Mouse (Mus musculus) lung, adult 10 weeks (tissue): ENCODE data around the gene Acy3. TPM values are rescaled to one million over a fixed set of nuclear protein-coding genes. Genes with fewer than 3 reads are reported as not detected.

Experiments
- polyA plus RNA-seq: library from polyadenylated mRNA; stranded (reverse); fragments of 350-450 nt; fragmentation: Illumina TruSeq; extraction: RNeasy Lipid Tissue Mini Kit (QIAGEN cat#74804); gene quantifications from one replicate; pipeline ENCODE4 v1.2.3, GENCODE M21; 2014; ENCODE audit warnings: low read depth, low replicate concordance; ENCODE audit not compliant: insufficient read depth

Gene Acy3
- 10.1 TPM for polyA plus RNA-seq

DNA sequence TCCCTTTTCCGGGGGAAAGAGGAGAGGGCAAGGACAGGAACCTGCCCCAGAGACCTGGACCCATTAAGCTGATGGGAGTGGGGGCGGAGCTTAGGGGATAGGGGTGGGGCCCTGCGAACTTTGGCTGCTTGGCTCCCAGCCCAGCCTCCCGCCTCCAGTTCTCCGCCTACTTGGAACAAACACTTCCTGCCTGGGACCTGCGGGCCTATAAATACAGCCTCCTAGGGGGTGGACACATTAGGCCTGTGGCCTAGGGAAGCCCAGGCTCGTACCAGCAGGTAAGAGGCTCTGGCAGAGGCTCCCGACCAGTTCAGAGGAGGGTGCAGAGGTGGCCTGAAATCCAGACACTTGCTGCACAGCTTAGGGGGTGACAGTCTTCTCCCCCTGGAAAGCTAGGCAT lies at the start of gene Acy3:
Gene Acy3, plus strand, starts transcription at position 237 of the 400 bp plus-strand sequence.

DNA sequence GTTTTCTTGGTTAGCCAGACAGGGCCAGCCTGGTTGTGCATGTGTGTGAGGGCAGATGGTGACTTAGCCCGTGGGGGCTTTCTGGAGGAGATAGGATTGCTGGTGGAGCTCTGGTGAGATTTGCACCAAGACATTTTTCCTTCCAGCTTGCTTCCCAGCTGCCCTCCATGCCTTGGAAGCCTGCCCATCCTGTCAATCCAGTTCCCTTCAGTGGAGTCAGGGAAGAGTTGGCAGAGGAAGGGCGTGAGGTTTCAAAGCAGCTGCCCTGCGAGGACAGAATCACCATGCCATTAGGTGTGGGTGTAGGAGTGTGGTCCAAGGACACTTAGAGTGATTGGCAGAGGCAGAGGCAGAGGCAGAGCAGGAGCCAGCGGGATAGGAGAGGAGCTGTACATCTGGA lies 27.9 kb upstream of the Acy3 start, which contains the start of gene Aldh3b3:
Gene Aldh3b3, plus strand, starts transcription at position 176 of the 400 bp plus-strand sequence.

DNA sequence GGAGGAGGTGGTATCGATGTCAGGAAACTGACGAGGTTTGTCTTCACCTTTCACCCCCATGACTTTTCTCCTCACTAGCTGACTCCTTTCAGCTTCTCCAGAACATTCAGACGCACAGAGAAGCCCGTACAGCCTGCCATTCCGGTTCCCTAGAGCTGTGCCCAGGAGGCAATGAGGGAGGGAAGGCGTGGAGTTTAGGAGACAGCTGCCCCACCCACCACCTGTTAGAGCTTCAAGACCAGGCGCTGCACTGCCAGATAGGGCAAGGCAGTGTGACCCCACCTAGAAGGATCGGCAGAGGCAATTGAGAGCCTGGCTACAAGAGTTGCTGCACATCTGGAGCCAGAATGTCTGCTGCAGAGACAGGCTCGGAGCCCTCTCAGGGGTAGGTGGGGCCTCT lies 14.1 kb upstream of the Acy3 start, which contains the start of gene Aldh3b2:
Gene Aldh3b2, plus strand, starts transcription at position 100 of the 400 bp plus-strand sequence.

DNA sequence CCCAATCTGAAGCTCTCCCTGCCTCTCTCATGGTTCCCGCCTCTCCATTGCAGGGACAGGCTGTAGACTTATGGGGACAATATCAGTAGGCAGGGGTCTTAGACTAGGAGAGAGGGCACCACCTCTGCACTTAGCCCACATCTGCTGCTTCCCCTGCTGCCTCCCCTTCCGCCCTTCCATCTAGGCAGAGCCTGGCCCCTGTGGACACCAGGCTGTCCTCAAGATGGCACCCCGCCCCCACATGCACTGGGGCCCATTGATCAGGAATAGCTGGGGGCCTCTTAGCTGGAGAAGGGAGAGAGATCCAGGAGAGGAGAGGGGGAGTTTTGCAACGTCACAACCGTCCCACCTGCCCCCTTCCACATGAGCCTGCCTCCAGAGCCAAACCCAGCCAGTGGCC lies 6.0 kb downstream of the Acy3 start, which contains the start of gene Tbx10:
Gene Tbx10, plus strand, starts transcription at position 337 of the 400 bp plus-strand sequence.

DNA sequence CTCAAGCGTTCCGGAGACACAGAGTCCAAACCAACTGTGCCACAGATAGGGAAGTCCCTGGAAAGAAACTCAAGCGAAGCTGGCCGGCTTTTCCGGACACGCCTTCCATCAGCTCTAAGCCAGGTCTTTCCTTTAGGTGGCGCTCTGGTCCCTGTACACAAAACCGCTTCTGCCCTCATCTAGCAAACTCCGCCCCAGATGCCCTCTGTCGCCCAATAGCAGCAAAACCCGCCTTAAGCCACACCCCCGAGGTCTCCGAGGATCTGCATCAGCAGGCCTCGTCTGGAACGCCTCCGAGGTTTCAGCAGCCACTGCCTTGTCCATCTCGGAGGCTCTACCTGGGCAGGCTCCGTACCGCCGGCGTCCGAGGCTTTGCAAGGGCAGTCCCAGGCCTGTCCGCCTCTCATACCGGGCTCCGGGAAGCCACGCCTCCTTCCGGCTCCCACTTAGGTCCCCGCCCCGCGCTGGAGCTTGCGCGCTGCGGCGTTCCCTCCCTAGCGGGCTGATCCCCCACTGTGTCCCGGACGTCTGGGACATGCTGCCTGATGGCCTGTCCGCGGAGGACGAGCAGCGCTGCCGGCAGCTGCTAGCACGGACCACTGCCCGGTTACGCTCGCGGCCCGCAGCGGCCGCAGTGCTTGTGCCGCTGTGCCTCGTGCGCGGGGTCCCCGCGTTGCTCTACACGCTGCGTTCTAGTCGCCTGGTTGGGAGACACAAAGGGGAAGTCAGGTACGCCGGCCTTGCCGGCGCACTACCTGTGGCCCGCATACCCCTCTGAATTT lies 13.9 kb downstream of the Acy3 start, which contains the start of the genes Nudt8 and Gm49405:
Gene Nudt8, plus strand, starts transcription at position 462 of the 782 bp plus-strand sequence.
Gene Gm49405, plus strand, starts transcription at position 508 of the 782 bp plus-strand sequence.

DNA sequence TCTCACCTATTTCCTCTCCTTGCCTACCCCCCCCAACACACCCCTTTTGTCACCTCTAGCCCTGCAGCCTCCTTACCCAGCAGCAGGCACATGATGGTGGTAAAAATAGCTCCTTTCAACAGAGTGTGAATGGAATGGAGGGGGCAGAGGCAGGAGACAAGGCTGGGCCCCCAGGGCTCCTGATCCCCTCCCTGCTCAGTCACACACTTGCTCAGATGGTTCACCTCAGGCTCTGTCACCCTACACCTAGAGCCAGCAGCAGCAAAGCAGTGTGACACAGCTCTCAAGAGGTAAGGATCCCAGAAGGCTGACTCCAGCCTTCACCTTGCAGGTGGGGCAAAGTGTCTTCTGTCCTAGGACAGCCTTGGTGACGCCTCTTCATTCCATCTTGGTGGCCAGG lies 16.7 kb downstream of the Acy3 start, which contains the start of gene Doc2g:
Gene Doc2g, plus strand, starts transcription at position 202 of the 400 bp plus-strand sequence.

DNA sequence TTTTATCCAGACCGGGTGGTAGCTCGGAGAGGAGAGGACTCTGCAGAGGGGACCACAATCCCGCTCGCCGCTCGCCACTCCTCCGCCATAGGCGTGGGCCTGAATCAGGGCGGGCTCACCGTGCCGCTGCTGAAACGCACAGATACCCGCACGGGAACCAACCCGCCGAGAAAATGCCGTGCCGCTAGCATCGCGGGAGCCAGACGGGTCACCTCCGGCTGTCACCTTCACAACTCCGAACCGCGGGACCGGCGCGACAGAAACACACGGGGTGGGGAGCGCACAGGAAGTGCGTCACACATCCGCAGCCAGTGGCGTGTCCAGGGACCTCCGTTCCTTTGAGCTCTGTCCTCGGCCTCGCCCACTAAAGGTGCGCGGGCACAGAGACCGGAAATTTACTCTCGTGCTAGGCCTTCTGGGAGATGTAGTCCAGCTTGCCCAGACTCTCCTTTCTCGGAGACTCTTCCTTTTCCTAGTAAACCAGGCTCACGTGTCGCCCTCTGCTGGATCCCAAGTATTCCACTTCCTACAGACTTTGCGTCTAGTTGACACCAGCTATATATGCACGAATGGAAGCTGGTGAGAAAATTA lies 26.2 kb downstream of the Acy3 start, which contains the start of gene Ndufv1:
Gene Ndufv1, minus strand, starts transcription at position 375 of the 591 bp plus-strand sequence.

DNA sequence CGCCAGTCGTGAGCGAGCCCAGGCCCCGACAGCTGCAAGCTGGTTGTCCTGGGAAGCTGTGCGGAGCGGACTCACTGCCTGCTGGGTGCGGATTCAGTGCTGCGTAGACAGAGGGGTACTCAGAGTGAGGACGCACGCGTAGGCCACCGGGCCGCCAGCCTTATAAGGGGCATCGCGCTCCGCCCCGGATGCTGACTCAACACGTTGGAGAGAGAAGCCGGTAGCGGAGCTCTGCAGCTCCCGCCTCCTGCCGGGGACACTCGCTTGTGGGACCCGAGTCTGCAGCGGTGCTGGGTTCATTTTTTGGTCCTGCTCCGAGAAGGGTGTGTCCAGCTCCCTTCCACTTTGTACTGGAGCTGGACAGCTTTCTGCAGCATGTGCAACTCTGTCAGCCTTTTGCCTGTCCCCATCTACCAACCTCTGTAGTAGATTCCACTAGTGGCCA lies 51.4 kb downstream of the Acy3 start, which contains the start of gene Gstp1:
Gene Gstp1, minus strand, starts transcription at position 198 of the 445 bp plus-strand sequence.

Other genes starting within 250 kb of the Acy3 start
- 13.1 TPM for gene Kmt5b, start 219.1 kb upstream of the Acy3 start, polyA plus RNA-seq
- 34.0 TPM for gene Chka, start 134.8 kb upstream of the Acy3 start, polyA plus RNA-seq
- 35.0 TPM for gene Tcirg1, start 79.4 kb upstream of the Acy3 start, polyA plus RNA-seq
- gene Ndufs8, start 73.8 kb upstream of the Acy3 start, polyA plus RNA-seq: 140 TPM
- gene Aldh3b1, start 56.8 kb upstream of the Acy3 start, polyA plus RNA-seq: 53.6 TPM
- 56.9 TPM for gene Unc93b1, start 51.4 kb upstream of the Acy3 start, polyA plus RNA-seq
- 0.20 TPM for gene Aldh3b3, start 27.9 kb upstream of the Acy3 start, polyA plus RNA-seq
- 0.83 TPM for gene Aldh3b2, start 14.2 kb upstream of the Acy3 start, polyA plus RNA-seq
- not detected for gene Tbx10, start 6.2 kb downstream of the Acy3 start, polyA plus RNA-seq
- 19.1 TPM for gene Nudt8, start 14.0 kb downstream of the Acy3 start, polyA plus RNA-seq
- 0.23 TPM for gene Gm49405, start 14.1 kb downstream of the Acy3 start, polyA plus RNA-seq
- 4.9 TPM for gene Doc2g, start 16.7 kb downstream of the Acy3 start, polyA plus RNA-seq
- gene Ndufv1, start 26.2 kb downstream of the Acy3 start, polyA plus RNA-seq: 85.5 TPM
- gene Gstp1, start 51.4 kb downstream of the Acy3 start, polyA plus RNA-seq: 401 TPM
- gene Gstp2, start 59.5 kb downstream of the Acy3 start, polyA plus RNA-seq: 28.2 TPM
- gene Gstp3, start 73.0 kb downstream of the Acy3 start, polyA plus RNA-seq: 10.6 TPM
- 0.93 TPM for gene Cabp2, start 95.0 kb downstream of the Acy3 start, polyA plus RNA-seq
- gene Cdk2ap2, start 110.6 kb downstream of the Acy3 start, polyA plus RNA-seq: 128 TPM
- 24.1 TPM for gene Pitpnm1, start 113.4 kb downstream of the Acy3 start, polyA plus RNA-seq
- 110 TPM for gene Aip, start 139.3 kb downstream of the Acy3 start, polyA plus RNA-seq
- not detected for gene Gpr152, start 153.2 kb downstream of the Acy3 start, polyA plus RNA-seq
- not detected for gene Cabp4, start 157.5 kb downstream of the Acy3 start, polyA plus RNA-seq
- gene Coro1b, start 162.0 kb downstream of the Acy3 start, polyA plus RNA-seq: 121 TPM
- 41.4 TPM for gene Ptprcap, start 167.0 kb downstream of the Acy3 start, polyA plus RNA-seq
- gene Rps6kb2, start 176.8 kb downstream of the Acy3 start, polyA plus RNA-seq: 19.1 TPM
- 2.5 TPM for gene Carns1, start 188.9 kb downstream of the Acy3 start, polyA plus RNA-seq
- 22.1 TPM for gene Tbc1d10c, start 204.7 kb downstream of the Acy3 start, polyA plus RNA-seq
- 290 TPM for gene Ppp1ca, start 205.5 kb downstream of the Acy3 start, polyA plus RNA-seq
- gene Rad9a, start 215.1 kb downstream of the Acy3 start, polyA plus RNA-seq: 12.4 TPM
- gene Clcf1, start 227.7 kb downstream of the Acy3 start, polyA plus RNA-seq: 7.9 TPM
- gene AC109138.7, start 227.8 kb downstream of the Acy3 start, polyA plus RNA-seq: not detected
- gene Pold4, start 245.3 kb downstream of the Acy3 start, polyA plus RNA-seq: 52.0 TPM